Mouse (Mus musculus) liver, embryonic 14.5 days (tissue): ENCODE measurements around the gene Efs. TPM values are rescaled to one million over a fixed set of nuclear protein-coding genes. Genes with fewer than 3 reads are reported as not detected.
A peak's percentile ranks its signal among the peaks of the same experiment; 100 is the strongest.

ENCODE experiments used
- ATAC-seq: fragments of 200-750 bp; cut with Nextera tagmentation; 2 replicates; pipeline ENCODE4 v1.8.0; 2017; ENCODE audit warnings: moderate number of reproducible peaks, mild to moderate bottlenecking, moderate library complexity; ENCODE audit not compliant: insufficient read depth
- DNase-seq, 3 experiments: peaks; one replicate each; pipeline ENCODE4 v3.0.0-alpha.2; 2012 to 2013; ENCODE audit warnings: low read depth in 3 of 3, low spot score in 3 of 3
- H3K27ac ChIP-seq: fragments of 300-500 bp; sonication (generic); 2 replicates; pipeline ENCODE4 v1.5.1; 2014; ENCODE audit warnings: moderate library complexity, mild to moderate bottlenecking, control low read depth, inconsistent platforms
- H3K27me3 ChIP-seq: fragments of 300-500 bp; sonication (generic); 2 replicates; pipeline ENCODE4 v1.6.1; 2014; ENCODE audit warnings: mild to moderate bottlenecking, low read length, moderate library complexity; ENCODE audit not compliant: control insufficient read depth, insufficient read depth
- H3K36me3 ChIP-seq: fragments of 300-500 bp; sonication (generic); replicated peaks from 2 replicates; pipeline ENCODE4 v1.6.1; 2014; ENCODE audit warnings: low read depth; ENCODE audit not compliant: control insufficient read depth, insufficient read depth
- H3K4me1 ChIP-seq, 2 experiments: fragments of 200-500 bp in 1 of 2; fragments of 300-500 bp in 1 of 2; sonication (generic) in 1 of 2; replicated peaks; 2 replicates each; pipeline ENCODE4 v1.6.1; 2012 to 2014; ENCODE audit warnings: antibody characterized with exemption in 1 of 2, inconsistent platforms in 1 of 2, low read length in 1 of 2; ENCODE audit not compliant: control insufficient read depth in 2 of 2, insufficient read depth in 2 of 2
- H3K4me2 ChIP-seq: fragments of 300-500 bp; sonication (generic); 2 replicates; pipeline ENCODE4 v1.6.1; 2014; ENCODE audit warnings: low read depth, mild to moderate bottlenecking, control low read depth, moderate library complexity
- H3K4me3 ChIP-seq, 2 experiments: fragments of 200-500 bp in 1 of 2; fragments of 300-500 bp in 1 of 2; sonication (generic) in 1 of 2; 2 replicates each; pipeline ENCODE4 v1.5.1; 2012 to 2014; ENCODE audit warnings: low read depth in 2 of 2, low read length in 2 of 2, mild to moderate bottlenecking in 2 of 2, control low read depth in 1 of 2, inconsistent platforms in 1 of 2, moderate library complexity in 1 of 2; ENCODE audit not compliant: insufficient read depth in 1 of 2
- H3K9ac ChIP-seq: fragments of 300-500 bp; sonication (generic); replicated peaks from 2 replicates; pipeline ENCODE4 v1.6.1; 2014; ENCODE audit warnings: mild to moderate bottlenecking, control low read depth, moderate library complexity
- H3K9me3 ChIP-seq: fragments of 300-500 bp; sonication (generic); 2 replicates; pipeline ENCODE4 v1.6.1; 2016; ENCODE audit warnings: low read length, mixed read lengths; ENCODE audit not compliant: control insufficient read depth
- CTCF ChIP-seq: IDR thresholded peaks from 2 replicates; pipeline ENCODE4 v1.5.1; 2016; ENCODE audit warnings: antibody characterized with exemption, low read depth, control low read depth
- EP300 ChIP-seq: IDR thresholded peaks from 2 replicates; pipeline ENCODE4 v1.6.1; 2016; ENCODE audit warnings: antibody characterized with exemption, low read depth
- WGBS: fragments of 180-500 bp; shearing (Covaris S2); extraction: QIAGEN DNeasy Blood & Tissue Kit; methylation state at CpG from one replicate; pipeline ENCODE4 v1.1.7; 2014; ENCODE audit not compliant: insufficient replicate concordance; 5-methylcytosine and 5-hydroxymethylcytosine counted together
- microRNA counts: library from miRNA; unstranded; fragments of <30 nt; microRNA quantifications from one replicate; lab custom pipeline; 2016
- microRNA-seq: library from miRNA; unstranded; fragments of <30 nt; microRNA quantifications from one replicate; pipeline ENCODE4, GENCODE M21; 2016
- polyA plus RNA-seq, 2 experiments: library from polyadenylated mRNA; depleted of rRNA in 1 of 2; stranded (reverse) in 1 of 2; unstranded in 1 of 2; fragments of >200 nt; fragmentation: Nextera tagmentation in 1 of 2; extraction: Ambion mirVana in 1 of 2; gene quantifications; 2 replicates each; pipeline versions ENCODE4 v1.2.1 to v1.2.3; 2012 to 2014

Efs gene
- polyA plus RNA-seq, 2 experiments: 0.39 to 0.54 TPM

- Histone ChIP-seq H3K9me3 (no peaks in the 10 kb centered on the region), H3K27ac (no peak overlapping the region), H3K4me1 (peaks cover 7 to 11% of the 10 kb centered on the region in 2 experiments), H3K36me3 (no peaks in the 10 kb centered on the region), H3K27me3 (no peaks in the 10 kb centered on the region; the same call in 1 of the 2 replicates), H3K4me3 (peak overlapping the region; percentile 57 to 83), H3K9ac (peak overlapping the region; percentile 27), H3K4me2 (peak overlapping the region; percentile 74)
- no peak for TF ChIP-seq EP300
- no peak for TF ChIP-seq CTCF
- 4% methylated on average over 36 of the region's 36 CpGs for WGBS
- DNase-seq (no peak), ATAC-seq (peak; percentile 31)
Observed at GRCm38 (mm10) chr14:54875844-54876538, 49.9 kb downstream of the Efs start.

- Histone ChIP-seq H3K4me2 (no peak overlapping the region), H3K27me3 (no peaks in the 10 kb centered on the region; the same call in 1 of the 2 replicates), H3K4me1 (peaks cover 7 to 11% of the 10 kb centered on the region in 2 experiments), H3K36me3 (no peaks in the 10 kb centered on the region), H3K9me3 (no peaks in the 10 kb centered on the region), H3K27ac (no peak overlapping the region), H3K9ac (no peak overlapping the region), H3K4me3 (no peak overlapping the region)
- DNase-seq (no peak), ATAC-seq (no peak)
- no peak for TF ChIP-seq EP300
- no peak for TF ChIP-seq CTCF
- 65% methylated on average over 3 of the region's 3 CpGs for WGBS
Observed at GRCm38 (mm10) chr14:54874165-54874564, 51.8 kb downstream of the Efs start.

GRCm38 (mm10) chr14:54870861-54871260 lies 55.1 kb downstream of the Efs start, which contains the start of gene Homez:
Gene Homez (minus strand): TSS chr14:54870961.
- no peak within 1 kb of the TSS for H3K4me3 ChIP-seq
- H3K9me3 ChIP-seq: no peaks in the 10 kb centered on the region
- DNase-seq (no peak), ATAC-seq (no peak)
- H3K36me3 ChIP-seq: no peaks in the 10 kb centered on the region
- no peak within 1 kb of the TSS for H3K4me2 ChIP-seq
- 67% methylated on average over 5 of the region's 5 CpGs for WGBS
- H3K4me1 ChIP-seq: peaks cover 3% of the 10 kb centered on the region in 2 experiments; a peak in 3 of 4 replicates
- no peaks in the 10 kb centered on the region; the same call in 1 of the 2 replicates for H3K27me3 ChIP-seq
- H3K27ac ChIP-seq: no peak within 1 kb of the TSS
- TF ChIP-seq EP300: no peak
- TF ChIP-seq CTCF: no peak
- no peak within 1 kb of the TSS for H3K9ac ChIP-seq

- no peak overlapping the region for H3K4me3 ChIP-seq
- ATAC-seq: no peak
- no peak for TF ChIP-seq EP300
- TF ChIP-seq CTCF: no peak
- H3K27ac ChIP-seq: no peak overlapping the region
- H3K27me3 ChIP-seq: no peaks in the 10 kb centered on the region
- no peaks in the 10 kb centered on the region for H3K9me3 ChIP-seq
- H3K4me2 ChIP-seq: no peak overlapping the region
- 49% methylated on average over 4 of the region's 4 CpGs for WGBS
- no peak overlapping the region for H3K9ac ChIP-seq
- no peak for DNase-seq
- no peaks in the 10 kb centered on the region for H3K4me1 ChIP-seq
- H3K36me3 ChIP-seq: no peaks in the 10 kb centered on the region
Observed at GRCm38 (mm10) chr14:54868026-54868425, 57.9 kb downstream of the Efs start.

GRCm38 (mm10) chr14:54866936-54867335 lies 59.0 kb downstream of the Efs start:
- 52% methylated on average over 5 of the region's 5 CpGs for whole genome bisulfite sequencing
- H3K9me3 ChIP-seq: no peaks in the 10 kb centered on the region
- no peak overlapping the region for H3K9ac ChIP-seq
- H3K27ac ChIP-seq: no peak overlapping the region
- H3K27me3 ChIP-seq: no peaks in the 10 kb centered on the region
- no peak overlapping the region for H3K4me2 ChIP-seq
- H3K4me3 ChIP-seq: no peak overlapping the region
- H3K4me1 ChIP-seq: no peaks in the 10 kb centered on the region
- H3K36me3 ChIP-seq: no peaks in the 10 kb centered on the region
- no peak for DNase-seq
- no peak for TF ChIP-seq EP300
- TF ChIP-seq CTCF: peak; percentile 80
- no peak for ATAC-seq

MicroRNAs encoded within 50 kb of the gene (microRNA counts, 519-probe panel; counts per million panel counts)
- 69.9 counts per million for microRNA mmu-miR-208a (lab: Ali Mortazavi, UCI)
- 69.9 counts per million for microRNA mmu-miR-208b (lab: Ali Mortazavi, UCI)

Small RNAs within 50 kb of the gene (microRNA-seq; reads per million reads assigned to microRNA genes)
- gene Mir208a (1.3 reads per million), gene Mir208b (5.5 reads per million, percentile 9 among the genes with 10 or more reads in this experiment)

Other genes starting within 250 kb of the Efs start
- 29.6 and 33.6 TPM in 2 replicates for gene 1700123O20Rik, start 239.9 kb downstream of the Efs start, polyA plus RNA-seq (2012; rRNA removed)
- 39.9 and 42.8 TPM in 2 replicates for gene 1700123O20Rik, start 239.9 kb downstream of the Efs start, polyA plus RNA-seq (2014; fragmentation: Nextera tagmentation; extraction: Ambion mirVana)
- gene Acin1, start 239.2 kb downstream of the Efs start, polyA plus RNA-seq (2012; rRNA removed): 43.5 and 64.5 TPM in 2 replicates
- gene Acin1, start 239.2 kb downstream of the Efs start, polyA plus RNA-seq (2014; fragmentation: Nextera tagmentation; extraction: Ambion mirVana): 43.2 and 47.9 TPM in 2 replicates
- 0.01 and 0.03 TPM in 2 replicates for gene Gm29776, start 227.3 kb downstream of the Efs start, polyA plus RNA-seq (2012; rRNA removed)
- 0.06 TPM in 1 of 2 replicates, not detected in the other for gene Gm29776, start 227.3 kb downstream of the Efs start, polyA plus RNA-seq (2014; fragmentation: Nextera tagmentation; extraction: Ambion mirVana)
- 5.4 and 6.3 TPM in 2 replicates for gene Cebpe, start 214.0 kb downstream of the Efs start, polyA plus RNA-seq (2012; rRNA removed)
- 4.3 and 5.1 TPM in 2 replicates for gene Cebpe, start 214.0 kb downstream of the Efs start, polyA plus RNA-seq (2014; fragmentation: Nextera tagmentation; extraction: Ambion mirVana)
- gene Slc7a8, start 144.2 kb downstream of the Efs start, polyA plus RNA-seq (2012; rRNA removed): 3.3 and 3.6 TPM in 2 replicates
- gene Slc7a8, start 144.2 kb downstream of the Efs start, polyA plus RNA-seq (2014; fragmentation: Nextera tagmentation; extraction: Ambion mirVana): 3.7 and 3.9 TPM in 2 replicates
- not detected in 2 replicates for gene Rnf212b, start 112.0 kb downstream of the Efs start, polyA plus RNA-seq (2012; rRNA removed)
- not detected in 2 replicates for gene Rnf212b, start 112.0 kb downstream of the Efs start, polyA plus RNA-seq (2014; fragmentation: Nextera tagmentation; extraction: Ambion mirVana)
- 0.78 and 0.96 TPM in 2 replicates for gene Homez, start 55.2 kb downstream of the Efs start, polyA plus RNA-seq (2012; rRNA removed)
- gene Homez, start 55.2 kb downstream of the Efs start, polyA plus RNA-seq (2014; fragmentation: Nextera tagmentation; extraction: Ambion mirVana): 1.8 TPM in 2 replicates
- 1.9 and 2.6 TPM in 2 replicates for gene Ppp1r3e, start 48.6 kb downstream of the Efs start, polyA plus RNA-seq (2012; rRNA removed)
- 0.45 and 0.52 TPM in 2 replicates for gene Ppp1r3e, start 48.6 kb downstream of the Efs start, polyA plus RNA-seq (2014; fragmentation: Nextera tagmentation; extraction: Ambion mirVana)
- gene Bcl2l2, start 42.7 kb downstream of the Efs start, polyA plus RNA-seq (2012; rRNA removed): 3.8 and 4.9 TPM in 2 replicates
- gene Bcl2l2, start 42.7 kb downstream of the Efs start, polyA plus RNA-seq (2014; fragmentation: Nextera tagmentation; extraction: Ambion mirVana): 0.47 and 0.51 TPM in 2 replicates
- gene Gm20521, start 42.7 kb downstream of the Efs start, polyA plus RNA-seq (2012; rRNA removed): 0.03 and 0.06 TPM in 2 replicates
- not detected in 2 replicates for gene Gm20521, start 42.7 kb downstream of the Efs start, polyA plus RNA-seq (2014; fragmentation: Nextera tagmentation; extraction: Ambion mirVana)
- gene Pabpn1, start 33.6 kb downstream of the Efs start, polyA plus RNA-seq (2012; rRNA removed): 98.8 and 110 TPM in 2 replicates
- gene Pabpn1, start 33.6 kb downstream of the Efs start, polyA plus RNA-seq (2014; fragmentation: Nextera tagmentation; extraction: Ambion mirVana): 47.1 and 51.7 TPM in 2 replicates
- 4.2 and 5.1 TPM in 2 replicates for gene Slc22a17, start 13.0 kb downstream of the Efs start, polyA plus RNA-seq (2012; rRNA removed)
- gene Slc22a17, start 13.0 kb downstream of the Efs start, polyA plus RNA-seq (2014; fragmentation: Nextera tagmentation; extraction: Ambion mirVana): 0.79 and 0.96 TPM in 2 replicates
- not detected in 2 replicates for gene Il25, start 6.6 kb upstream of the Efs start, polyA plus RNA-seq (2012; rRNA removed)
- gene Il25, start 6.6 kb upstream of the Efs start, polyA plus RNA-seq (2014; fragmentation: Nextera tagmentation; extraction: Ambion mirVana): not detected in 2 replicates
- gene Cmtm5, start 10.1 kb upstream of the Efs start, polyA plus RNA-seq (2012; rRNA removed): 0.04 TPM in 1 of 2 replicates, not detected in the other
- gene Cmtm5, start 10.1 kb upstream of the Efs start, polyA plus RNA-seq (2014; fragmentation: Nextera tagmentation; extraction: Ambion mirVana): not detected in 2 replicates
- 0.01 and 0.02 TPM in 2 replicates for gene Myh6, start 40.8 kb upstream of the Efs start, polyA plus RNA-seq (2012; rRNA removed)
- gene Myh6, start 40.8 kb upstream of the Efs start, polyA plus RNA-seq (2014; fragmentation: Nextera tagmentation; extraction: Ambion mirVana): not detected in 2 replicates
- gene Gm17428, start 50.8 kb upstream of the Efs start, polyA plus RNA-seq (2012; rRNA removed): not detected in 2 replicates
- not detected in 2 replicates for gene Gm17428, start 50.8 kb upstream of the Efs start, polyA plus RNA-seq (2014; fragmentation: Nextera tagmentation; extraction: Ambion mirVana)
- 0.03 and 0.07 TPM in 2 replicates for gene Myh7, start 68.5 kb upstream of the Efs start, polyA plus RNA-seq (2012; rRNA removed)
- gene Myh7, start 68.5 kb upstream of the Efs start, polyA plus RNA-seq (2014; fragmentation: Nextera tagmentation; extraction: Ambion mirVana): 0.05 TPM in 1 of 2 replicates, not detected in the other
- 14.4 and 31.0 TPM in 2 replicates for gene Ngdn, start 89.3 kb upstream of the Efs start, polyA plus RNA-seq (2012; rRNA removed)
- gene Ngdn, start 89.3 kb upstream of the Efs start, polyA plus RNA-seq (2014; fragmentation: Nextera tagmentation; extraction: Ambion mirVana): 36.0 and 39.6 TPM in 2 replicates
- gene Zfhx2, start 166.2 kb upstream of the Efs start, polyA plus RNA-seq (2012; rRNA removed): 0.26 and 0.29 TPM in 2 replicates
- gene Zfhx2, start 166.2 kb upstream of the Efs start, polyA plus RNA-seq (2014; fragmentation: Nextera tagmentation; extraction: Ambion mirVana): 0.61 and 0.62 TPM in 2 replicates
- 2.0 and 2.6 TPM in 2 replicates for gene Thtpa, start 168.7 kb upstream of the Efs start, polyA plus RNA-seq (2012; rRNA removed)
- 4.3 and 4.6 TPM in 2 replicates for gene Thtpa, start 168.7 kb upstream of the Efs start, polyA plus RNA-seq (2014; fragmentation: Nextera tagmentation; extraction: Ambion mirVana)
- gene Ap1g2, start 180.5 kb upstream of the Efs start, polyA plus RNA-seq (2012; rRNA removed): 12.7 and 13.4 TPM in 2 replicates
- 18.6 and 21.2 TPM in 2 replicates for gene Ap1g2, start 180.5 kb upstream of the Efs start, polyA plus RNA-seq (2014; fragmentation: Nextera tagmentation; extraction: Ambion mirVana)
- gene Jph4, start 190.8 kb upstream of the Efs start, polyA plus RNA-seq (2012; rRNA removed): 0.04 and 0.15 TPM in 2 replicates
- gene Jph4, start 190.8 kb upstream of the Efs start, polyA plus RNA-seq (2014; fragmentation: Nextera tagmentation; extraction: Ambion mirVana): 0.04 TPM in 1 of 2 replicates, not detected in the other